Mouse (Mus musculus): Measurements from ENCODE around the gene Iffo2. TPM values are rescaled to one million over a fixed set of nuclear protein-coding genes. Genes with fewer than 3 reads are reported as not detected.
A peak's percentile ranks its signal among the peaks of the same experiment; 100 is the strongest.

Gene Iffo2
- polyA plus RNA-seq, 1 experiment: 2.6 TPM

GRCm38 (mm10) chr4:139605216-139605615 is 74.9 kb downstream of the Iffo2 start:
- Histone ChIP-seq H3K27me3 (ENCODE audit: control insufficient read depth, insufficient read depth, low read length) (no peaks in the 10 kb centered on the region), H3K27ac (ENCODE audit: insufficient read depth, low read depth, low read length) (no peak overlapping the region), H3K4me1 (ENCODE audit: control insufficient read depth, insufficient read depth, insufficient read length, low read length) (peaks cover 15% of the 10 kb centered on the region; the same call in 1 of the 2 replicates), H3K36me3 (ENCODE audit: control insufficient read depth, insufficient read depth, low read length) (peaks cover 10% of the 10 kb centered on the region), H3K4me3 (ENCODE audit: low read depth, low read length) (no peak overlapping the region)
- no peak for TF ChIP-seq POLR2A (IDR thresholded peaks at IDR 0.05; ENCODE audit: low read depth, low read length)
- TF ChIP-seq CTCF (IDR thresholded peaks at IDR 0.05; ENCODE audit: extremely low read depth, insufficient read length, insufficient replicate concordance, low read depth, low read length): no peak
- 87% methylated on average over 11 of the region's 11 CpGs for WGBS

DNA sequence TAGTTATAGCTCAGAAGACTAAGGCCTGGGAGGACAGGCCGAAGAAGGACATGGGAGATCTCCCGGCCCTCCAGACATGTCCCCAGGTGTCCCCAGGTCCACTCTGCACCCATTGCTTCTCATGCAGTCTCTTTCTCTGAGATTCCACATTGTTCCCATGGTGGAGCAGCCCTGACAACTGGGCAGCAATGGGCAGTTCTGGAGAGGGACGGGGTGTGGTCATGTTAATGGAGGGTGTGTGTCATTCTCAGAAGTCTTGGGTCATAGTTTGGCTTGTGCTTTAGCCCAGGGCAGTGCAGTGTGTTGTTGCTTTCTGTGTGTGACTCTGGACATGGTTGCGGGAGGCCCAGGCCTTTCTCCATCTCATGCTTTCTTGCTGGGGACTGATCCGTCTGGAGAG is 76.4 kb downstream of the Iffo2 start:
- no peak overlapping the region for H3K27ac ChIP-seq (ENCODE audit: insufficient read depth, low read depth, low read length)
- no peaks in the 10 kb centered on the region for H3K27me3 ChIP-seq (ENCODE audit: control insufficient read depth, insufficient read depth, low read length)
- WGBS: 90% methylated on average over 5 of the region's 5 CpGs
- TF ChIP-seq POLR2A (IDR thresholded peaks at IDR 0.05; ENCODE audit: low read depth, low read length): no peak
- TF ChIP-seq CTCF (IDR thresholded peaks at IDR 0.05; ENCODE audit: extremely low read depth, insufficient read length, insufficient replicate concordance, low read depth, low read length): no peak
- H3K4me3 ChIP-seq (ENCODE audit: low read depth, low read length): no peak overlapping the region
- peaks cover 10% of the 10 kb centered on the region; the same call in 1 of the 2 replicates for H3K4me1 ChIP-seq (ENCODE audit: control insufficient read depth, insufficient read depth, insufficient read length, low read length)
- H3K36me3 ChIP-seq (ENCODE audit: control insufficient read depth, insufficient read depth, low read length): peaks cover 10% of the 10 kb centered on the region

DNA sequence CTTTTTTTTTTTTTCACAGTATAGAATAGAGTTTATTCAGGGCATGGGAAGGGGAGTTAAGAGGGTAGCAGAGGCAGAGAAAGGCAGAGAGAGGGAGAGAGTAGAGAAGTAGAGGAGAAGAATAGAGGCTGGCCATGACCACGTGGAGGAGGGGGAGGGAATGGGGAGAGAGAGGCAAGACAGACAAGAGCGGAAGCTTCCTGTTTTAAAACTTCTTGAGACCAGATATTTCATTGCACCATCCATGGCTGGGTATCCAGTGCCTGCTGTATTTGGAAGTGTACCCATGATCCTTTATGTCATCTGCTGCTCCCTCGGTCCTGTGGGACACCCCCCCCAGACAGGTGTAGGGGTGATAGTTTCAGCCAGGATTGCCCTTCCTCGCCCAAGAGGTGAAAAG is 78.6 kb downstream of the Iffo2 start:
- TF ChIP-seq POLR2A (IDR thresholded peaks at IDR 0.05; ENCODE audit: low read depth, low read length) (no peak), CTCF (IDR thresholded peaks at IDR 0.05; ENCODE audit: extremely low read depth, insufficient read length, insufficient replicate concordance, low read depth, low read length) (no peak)
- no peak overlapping the region for H3K4me3 ChIP-seq (ENCODE audit: low read depth, low read length)
- H3K36me3 ChIP-seq (ENCODE audit: control insufficient read depth, insufficient read depth, low read length): peaks cover 15% of the 10 kb centered on the region
- H3K4me1 ChIP-seq (ENCODE audit: control insufficient read depth, insufficient read depth, insufficient read length, low read length): no peaks in the 10 kb centered on the region
- no peak overlapping the region for H3K27ac ChIP-seq (ENCODE audit: insufficient read depth, low read depth, low read length)
- no peaks in the 10 kb centered on the region for H3K27me3 ChIP-seq (ENCODE audit: control insufficient read depth, insufficient read depth, low read length)
- 67% methylated on average over 4 of the region's 4 CpGs for WGBS

- TF ChIP-seq CTCF (IDR thresholded peaks at IDR 0.05; ENCODE audit: extremely low read depth, insufficient read length, insufficient replicate concordance, low read depth, low read length): no peak
- no peak for TF ChIP-seq POLR2A (IDR thresholded peaks at IDR 0.05; ENCODE audit: low read depth, low read length)
- Histone ChIP-seq H3K36me3 (ENCODE audit: control insufficient read depth, insufficient read depth, low read length) (peaks cover 12% of the 10 kb centered on the region), H3K27me3 (ENCODE audit: control insufficient read depth, insufficient read depth, low read length) (no peaks in the 10 kb centered on the region), H3K4me1 (ENCODE audit: control insufficient read depth, insufficient read depth, insufficient read length, low read length) (no peaks in the 10 kb centered on the region), H3K4me3 (ENCODE audit: low read depth, low read length) (no peak overlapping the region), H3K27ac (ENCODE audit: insufficient read depth, low read depth, low read length) (no peak overlapping the region)
- 67% methylated on average over 6 of the region's 6 CpGs for whole genome bisulfite sequencing
Measured at GRCm38 (mm10) chr4:139610954-139611353, 80.6 kb downstream of the Iffo2 start.

DNA sequence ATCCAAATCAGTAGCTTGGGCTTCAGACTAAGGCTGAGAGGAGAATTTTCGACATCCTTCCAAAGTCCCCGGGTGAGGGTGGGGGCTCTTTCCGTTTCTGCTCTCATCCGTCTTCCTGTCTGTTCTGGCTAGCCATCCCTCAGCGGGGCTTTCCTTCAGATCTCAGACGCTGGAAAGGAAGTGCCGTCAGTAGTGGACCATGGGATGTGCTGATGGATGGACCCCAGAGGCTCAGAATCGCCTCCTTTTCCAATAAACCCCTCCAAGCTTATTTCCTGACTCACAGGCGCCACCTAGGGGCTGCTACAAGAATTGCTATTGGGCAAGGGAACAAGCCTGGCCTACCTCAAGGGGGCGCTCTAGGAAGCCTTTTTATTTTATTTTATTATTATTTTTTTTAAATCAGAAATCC is 81.2 kb downstream of the Iffo2 start:
- WGBS: 27% methylated on average over 10 of the region's 10 CpGs
- no peaks in the 10 kb centered on the region for H3K4me1 ChIP-seq (ENCODE audit: control insufficient read depth, insufficient read depth, insufficient read length, low read length)
- H3K36me3 ChIP-seq (ENCODE audit: control insufficient read depth, insufficient read depth, low read length): peaks cover 12% of the 10 kb centered on the region
- TF ChIP-seq POLR2A (IDR thresholded peaks at IDR 0.05; ENCODE audit: low read depth, low read length) (no peak), CTCF (IDR thresholded peaks at IDR 0.05; ENCODE audit: extremely low read depth, insufficient read length, insufficient replicate concordance, low read depth, low read length) (peak; percentile 100)
- H3K4me3 ChIP-seq (ENCODE audit: low read depth, low read length): no peak overlapping the region
- no peak overlapping the region for H3K27ac ChIP-seq (ENCODE audit: insufficient read depth, low read depth, low read length)
- H3K27me3 ChIP-seq (ENCODE audit: control insufficient read depth, insufficient read depth, low read length): no peaks in the 10 kb centered on the region

DNA sequence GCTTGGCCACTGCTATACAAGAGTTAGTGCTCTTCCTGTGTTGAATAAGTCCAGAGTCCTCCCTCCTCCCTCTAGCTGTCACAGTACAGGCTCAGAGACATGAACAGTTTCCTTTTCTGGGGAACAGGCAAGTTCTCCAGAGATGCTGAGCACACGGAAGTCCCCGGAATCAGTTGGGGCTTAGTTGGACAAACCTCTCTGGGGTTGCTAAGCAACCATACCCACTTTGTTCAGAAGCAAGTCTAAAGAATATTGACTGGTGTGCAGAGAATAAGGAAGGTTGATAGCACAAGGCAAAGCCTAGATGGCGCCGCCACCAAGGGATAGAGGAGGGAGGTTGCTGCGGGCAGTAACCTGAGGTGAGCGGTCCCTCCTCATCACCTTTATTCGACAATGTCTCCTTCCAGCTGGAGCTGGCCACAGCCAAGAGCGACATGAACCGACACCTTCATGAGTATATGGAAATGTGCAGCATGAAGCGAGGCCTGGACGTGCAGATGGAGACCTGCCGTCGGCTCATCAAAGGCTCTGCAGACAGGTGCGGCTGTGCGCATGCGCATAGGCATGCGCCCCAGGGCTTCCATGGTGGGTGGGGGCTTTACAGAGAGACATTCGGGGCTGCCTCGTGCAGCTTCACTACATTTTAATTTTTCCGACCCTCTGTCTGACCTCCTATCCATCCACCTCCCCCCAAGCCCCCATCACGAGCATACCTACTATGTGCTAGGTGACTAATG is 84.3 kb downstream of the Iffo2 start:
- Histone ChIP-seq H3K27ac (ENCODE audit: insufficient read depth, low read depth, low read length) (no peak overlapping the region), H3K4me1 (ENCODE audit: control insufficient read depth, insufficient read depth, insufficient read length, low read length) (no peaks in the 10 kb centered on the region), H3K27me3 (ENCODE audit: control insufficient read depth, insufficient read depth, low read length) (no peaks in the 10 kb centered on the region), H3K4me3 (ENCODE audit: low read depth, low read length) (no peak overlapping the region), H3K36me3 (ENCODE audit: control insufficient read depth, insufficient read depth, low read length) (peaks cover 6% of the 10 kb centered on the region)
- whole genome bisulfite sequencing: 92% methylated on average over 21 of the region's 21 CpGs
- no peak for TF ChIP-seq CTCF (IDR thresholded peaks at IDR 0.05; ENCODE audit: extremely low read depth, insufficient read length, insufficient replicate concordance, low read depth, low read length)
- no peak for TF ChIP-seq POLR2A (IDR thresholded peaks at IDR 0.05; ENCODE audit: low read depth, low read length)

- H3K27me3 ChIP-seq (ENCODE audit: control insufficient read depth, insufficient read depth, low read length): no peaks in the 10 kb centered on the region
- WGBS: 62% methylated on average over 24 of the region's 24 CpGs
- peak overlapping the region; percentile 58 for H3K4me3 ChIP-seq (ENCODE audit: low read depth, low read length)
- H3K36me3 ChIP-seq (ENCODE audit: control insufficient read depth, insufficient read depth, low read length): peaks cover 6% of the 10 kb centered on the region
- H3K27ac ChIP-seq (ENCODE audit: insufficient read depth, low read depth, low read length): no peak overlapping the region
- H3K4me1 ChIP-seq (ENCODE audit: control insufficient read depth, insufficient read depth, insufficient read length, low read length): no peaks in the 10 kb centered on the region
- TF ChIP-seq CTCF (IDR thresholded peaks at IDR 0.05; ENCODE audit: extremely low read depth, insufficient read length, insufficient replicate concordance, low read depth, low read length) (no peak), POLR2A (IDR thresholded peaks at IDR 0.05; ENCODE audit: low read depth, low read length) (no peak)
Measured at GRCm38 (mm10) chr4:139616276-139617000, 86.1 kb downstream of the Iffo2 start.

Measured in small intestine, adult 2 months (tissue).